Mouse (Mus musculus): ENCODE measurements at regions not wholly inside any gene's neighbourhood (a gene's known extent, or its start where the extent isn't known, plus 50 kb on each side); places are given as distances from the start of the nearest gene placed in this dataset.

- TF ChIP-seq CTCF (IDR thresholded peaks at IDR 0.05; ENCODE audit: extremely low read depth, insufficient read length, insufficient replicate concordance, low read depth, low read length) (no peak), POLR2A (IDR thresholded peaks at IDR 0.05; ENCODE audit: low read depth, low read length) (no peak)
These were observed 260.2 kb upstream of the Jarid2 start for GRCm38 (mm10) chr13:44468963-44469674.

Measured in small intestine, adult 2 months (tissue).